Mouse (Mus musculus) adrenal gland, postnatal 36 days (tissue): ENCODE results near the gene Arpc2. TPM values are rescaled to one million over a fixed set of nuclear protein-coding genes. Genes with fewer than 3 reads are reported as not detected.

ENCODE experiments used
- DNase-seq, 2 experiments: peaks; one replicate each; pipeline ENCODE4 v3.0.0; 2021; ENCODE audit warnings: mixed read lengths in 1 of 2
- total RNA-seq, 2 experiments: library from RNA; stranded (reverse); gene quantifications; 2 replicates each; pipeline ENCODE4 v1.2.3; 2021

Gene Arpc2
- total RNA-seq, 2 experiments from 2014 or later: 181 to 203 TPM

DNA sequence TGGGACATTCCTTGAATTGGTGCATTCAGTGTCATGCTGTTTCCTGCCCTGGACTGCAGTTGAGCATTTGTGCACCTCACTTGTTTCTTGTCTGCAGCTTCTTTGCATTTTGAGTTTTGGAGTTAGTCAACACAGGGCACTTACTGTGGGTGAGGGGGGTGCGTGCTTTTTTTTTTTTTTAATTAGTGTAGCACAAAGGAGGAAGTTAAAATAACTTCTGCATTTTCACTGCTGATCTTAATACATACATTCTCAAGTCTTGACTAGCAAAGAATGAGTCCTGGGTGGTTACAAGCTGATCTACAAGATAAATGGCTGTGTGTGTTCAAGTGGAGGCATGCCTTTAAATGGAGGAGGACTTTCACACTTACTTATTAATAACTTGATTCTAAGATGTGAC is 2.3 kb downstream of the Arpc2 start:
- DNase-seq: no peak

DNA sequence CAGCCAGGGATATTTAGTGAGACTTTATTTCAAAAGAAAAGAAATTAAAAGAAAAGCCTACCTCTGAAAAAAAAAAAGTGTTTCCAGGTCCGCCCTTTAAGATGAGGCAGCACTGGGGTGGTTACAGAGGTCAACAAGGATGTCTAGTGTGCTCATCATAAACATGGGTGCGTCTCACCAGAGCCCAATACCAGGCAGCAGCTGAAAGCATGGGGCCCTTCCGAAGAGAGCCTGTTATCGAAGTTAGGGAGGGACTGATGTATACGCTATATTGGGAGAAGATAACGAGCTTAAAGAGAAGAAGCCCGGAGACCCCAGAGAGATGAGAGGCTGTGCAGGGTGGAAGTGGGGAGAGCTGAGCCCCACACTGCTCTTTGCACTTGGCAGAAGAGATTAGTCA is 3.3 kb downstream of the Arpc2 start:
- no peak for DNase-seq

DNA sequence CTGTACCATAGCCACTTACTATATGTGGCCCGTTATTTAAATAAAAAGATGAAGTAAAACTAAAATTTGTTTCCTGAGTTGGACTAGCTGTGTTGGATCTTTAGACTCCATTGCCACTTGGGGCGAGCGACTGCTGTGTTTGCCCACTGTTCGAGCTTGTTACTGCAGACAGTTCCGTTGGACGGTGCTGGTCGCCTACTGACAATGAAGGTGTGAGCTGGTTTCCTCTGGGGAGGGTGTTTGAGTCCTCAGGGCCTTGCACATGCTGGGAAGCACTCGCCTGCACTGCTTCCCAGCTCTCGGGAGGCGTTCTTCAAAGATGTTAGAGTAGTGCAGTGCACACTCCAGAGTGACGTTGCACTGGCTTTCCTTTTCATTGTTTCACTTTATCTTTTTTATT is 3.7 kb downstream of the Arpc2 start:
- DNase-seq: peak in 1 of 2 experiments; percentile 16

DNA sequence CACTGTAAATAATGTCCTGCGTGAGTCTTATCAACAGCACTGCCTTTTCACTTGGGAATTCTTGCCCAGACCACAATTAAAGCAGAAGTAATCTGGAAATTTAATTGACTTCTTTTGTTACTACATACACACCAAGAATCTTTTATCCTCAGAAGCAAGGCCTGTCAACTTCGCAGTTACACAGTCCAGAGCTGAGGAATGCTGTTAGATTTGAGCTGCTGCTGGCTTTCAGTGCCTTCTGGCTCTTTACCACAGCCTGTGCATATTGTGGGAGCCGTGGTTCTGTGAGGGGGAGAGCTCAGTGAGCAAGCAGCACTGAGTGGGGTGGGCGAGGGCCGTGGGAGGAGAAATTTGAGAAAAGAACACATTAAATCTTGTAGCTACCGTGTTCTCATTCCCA is 4.4 kb downstream of the Arpc2 start:
- DNase-seq: no peak

DNA sequence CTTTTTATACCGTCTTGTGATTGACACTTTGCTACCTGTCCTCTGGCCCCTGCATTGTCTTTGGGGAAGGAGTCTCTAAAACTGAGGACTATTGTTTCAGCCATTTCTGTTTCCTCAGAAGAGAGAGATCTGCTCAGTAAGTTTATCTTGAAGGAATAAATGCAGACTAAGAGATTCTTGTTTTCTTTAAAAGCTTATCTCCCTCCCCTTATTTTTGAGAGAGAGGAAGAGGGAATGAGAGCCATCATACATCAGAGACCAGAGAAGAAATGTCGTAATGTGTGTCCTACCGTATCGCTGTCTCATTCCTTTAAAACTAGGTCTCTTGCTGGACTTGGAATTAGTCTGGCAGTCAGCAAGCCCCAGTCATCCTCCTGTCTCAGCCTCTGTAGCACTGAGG is 4.9 kb downstream of the Arpc2 start:
- DNase-seq: no peak

DNA sequence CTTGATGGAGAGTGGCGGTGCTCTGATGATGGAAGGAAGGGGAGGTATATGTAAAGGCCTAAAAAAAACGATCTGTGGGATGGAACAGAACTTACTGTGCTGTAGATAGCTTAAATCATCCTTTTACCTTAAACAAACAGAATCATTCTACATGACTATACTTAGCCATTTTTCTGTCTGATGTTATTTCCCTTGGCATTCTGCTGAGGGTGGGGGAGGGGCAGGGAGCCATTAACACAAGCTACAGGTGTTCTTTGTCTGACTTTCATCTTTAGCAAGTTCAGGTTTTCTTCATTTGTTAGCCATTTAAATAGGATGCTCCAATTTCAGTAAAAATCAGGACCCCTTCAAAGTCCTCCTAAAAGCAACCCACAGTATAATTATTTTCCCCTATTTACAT is 9.6 kb downstream of the Arpc2 start:
- no peak for DNase-seq

DNA sequence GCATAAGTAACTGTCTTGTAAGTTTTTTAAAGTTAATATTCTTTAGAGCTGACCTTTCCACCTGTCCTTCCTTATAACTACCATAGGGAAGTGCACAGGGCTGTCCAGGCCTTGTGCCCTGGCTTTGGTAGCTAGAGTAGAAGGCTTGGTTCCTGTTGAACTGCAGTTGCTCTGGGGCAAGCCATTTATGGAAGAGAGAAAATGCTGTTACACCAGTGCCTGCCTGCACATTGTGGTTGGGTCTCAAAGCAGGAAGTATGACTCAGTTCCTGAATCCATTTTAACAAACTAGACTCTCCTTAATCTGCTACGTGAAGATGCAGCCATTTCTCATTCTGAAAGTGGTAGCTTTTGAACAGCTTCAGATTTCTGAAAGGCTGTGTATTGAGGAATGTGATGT is 12.9 kb downstream of the Arpc2 start:
- peak; percentile 13 to 29 for DNase-seq

DNA sequence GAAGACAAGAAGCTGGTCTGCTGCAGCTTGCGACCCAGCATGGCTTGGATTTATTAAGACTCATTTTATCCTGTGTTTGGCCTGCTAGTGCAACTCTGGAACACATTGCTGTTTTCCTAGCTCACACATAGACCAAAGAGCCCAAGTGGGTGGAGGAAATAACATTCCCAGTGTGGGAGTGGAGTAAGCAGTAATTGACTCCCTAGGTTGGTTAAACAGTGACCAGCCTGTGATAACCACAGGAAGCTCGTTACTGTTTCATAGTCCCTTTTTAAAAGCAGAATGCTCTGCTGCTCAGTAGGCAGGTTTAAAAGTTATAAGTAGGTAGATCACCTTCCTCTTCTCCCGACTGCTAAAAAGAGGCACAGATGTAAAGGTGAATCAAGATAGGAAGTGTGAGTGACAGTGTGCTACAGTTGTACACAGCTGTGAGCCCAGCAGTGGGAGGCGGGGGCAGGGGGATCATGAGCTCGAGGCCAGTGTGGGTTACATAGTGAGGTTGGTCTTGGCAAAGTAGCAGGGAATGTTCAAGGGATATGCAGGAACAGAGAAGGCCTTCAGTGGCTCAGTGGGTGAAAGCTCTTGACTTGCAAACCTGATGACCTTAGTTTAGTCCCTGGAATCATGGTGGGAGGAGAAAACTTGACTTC is 13.6 kb downstream of the Arpc2 start:
- DNase-seq: no peak

DNA sequence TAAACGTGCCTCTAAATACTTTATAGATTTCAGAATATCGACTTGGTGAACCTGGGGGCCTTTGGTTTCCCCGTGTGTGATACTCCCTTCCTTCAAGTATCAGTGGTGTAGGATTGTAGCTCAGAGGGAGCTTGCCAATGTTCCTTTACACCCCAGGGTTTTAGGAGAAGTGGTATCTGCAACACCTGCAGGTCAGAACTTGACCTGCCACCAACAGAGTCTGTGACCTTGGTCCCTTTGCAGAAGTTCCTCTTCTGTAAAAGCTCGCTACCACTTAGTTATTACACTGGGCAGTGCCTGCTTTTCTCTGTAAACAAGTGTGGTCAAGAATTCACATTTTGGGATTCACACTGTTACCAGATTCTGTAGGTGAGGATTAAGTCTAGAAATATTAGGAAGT is 14.2 kb downstream of the Arpc2 start:
- no peak for DNase-seq

DNA sequence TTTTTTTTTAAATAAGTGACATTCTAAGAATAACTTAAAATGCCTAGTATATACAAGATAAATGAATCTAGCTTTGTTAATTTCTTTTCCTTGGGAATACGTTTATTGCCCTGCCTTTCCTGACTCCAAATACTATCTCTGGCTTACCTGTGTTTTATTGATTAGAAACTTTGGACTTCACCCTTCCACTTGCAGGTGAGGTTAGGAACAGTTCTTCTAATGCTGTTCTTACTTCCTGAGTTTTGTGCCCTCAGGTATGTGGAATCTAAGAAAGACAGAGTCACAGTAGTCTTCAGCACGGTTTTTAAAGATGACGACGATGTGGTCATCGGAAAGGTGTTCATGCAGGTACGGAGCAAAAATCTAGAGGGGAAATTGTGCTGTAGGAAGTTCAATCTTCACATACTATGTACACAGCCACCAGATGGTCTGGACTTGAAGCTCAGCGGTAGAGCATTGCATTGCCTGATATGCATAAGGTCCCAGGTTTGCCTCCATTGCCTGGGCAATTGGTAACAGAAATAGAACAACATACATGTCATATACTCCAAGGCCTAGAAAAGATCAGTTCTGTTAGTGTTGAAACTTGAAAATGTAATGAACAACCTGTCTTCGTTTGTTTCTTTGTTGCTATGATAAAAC is 19.9 kb downstream of the Arpc2 start:
- DNase-seq: no peak

DNA sequence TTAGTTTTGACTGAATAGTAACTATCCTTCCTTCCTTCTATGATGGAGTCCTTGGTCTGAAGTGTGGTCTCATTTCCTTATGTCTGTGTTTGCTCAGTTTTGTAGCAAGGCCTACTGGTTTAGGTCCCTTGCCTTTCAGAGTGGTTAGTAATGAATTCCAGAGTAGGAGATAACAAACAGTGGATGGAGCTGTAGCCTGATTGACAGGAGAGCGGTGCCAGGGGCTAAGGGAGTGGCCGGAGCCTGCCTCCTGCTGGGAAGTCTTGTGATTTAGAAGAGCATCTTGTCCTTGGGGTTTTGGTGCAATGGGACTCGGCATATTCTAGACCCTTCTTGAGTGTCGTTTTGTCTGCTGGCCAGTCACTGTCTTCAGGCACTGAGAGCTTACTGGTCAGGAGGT is 20.9 kb downstream of the Arpc2 start:
- DNase-seq: no peak

DNA sequence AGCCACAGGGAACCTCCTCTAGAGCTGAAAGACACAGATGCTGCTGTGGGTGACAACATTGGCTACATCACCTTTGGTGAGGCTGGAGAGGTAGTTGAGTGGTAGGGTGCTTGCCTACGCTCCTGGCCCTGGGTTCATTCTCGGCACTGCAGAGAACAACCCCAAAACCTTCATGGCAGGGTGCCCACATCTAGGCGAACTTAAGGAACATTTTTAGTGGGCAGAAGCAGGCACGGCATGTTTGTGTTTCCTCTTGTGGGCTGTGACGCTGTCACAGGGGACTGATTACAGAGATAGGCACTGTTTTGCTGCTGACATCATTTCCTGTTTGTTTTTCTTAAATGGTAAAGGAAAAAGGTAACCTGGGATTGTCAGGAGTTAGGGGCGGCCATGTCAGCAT is 26.6 kb downstream of the Arpc2 start:
- no peak for DNase-seq

DNA sequence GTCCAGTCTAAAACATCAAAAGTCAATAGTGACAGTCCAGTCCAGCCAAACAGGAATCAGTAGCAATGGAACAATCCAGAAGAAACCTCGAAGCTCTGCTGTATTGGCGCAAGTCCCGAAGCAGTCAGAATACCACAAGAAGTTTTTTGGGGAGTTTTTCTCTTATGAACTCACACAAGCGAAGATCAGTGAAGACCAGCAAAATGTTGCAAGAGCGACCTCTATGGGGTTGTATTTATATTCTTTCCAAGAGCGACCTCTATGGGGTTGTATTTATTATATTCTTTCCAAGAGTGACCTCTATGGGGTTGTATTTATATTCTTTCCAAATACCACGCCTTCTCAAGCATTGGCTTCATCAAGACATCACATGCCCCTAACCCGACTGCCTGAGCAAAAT is 32.9 kb downstream of the Arpc2 start:
- DNase-seq: no peak

DNA sequence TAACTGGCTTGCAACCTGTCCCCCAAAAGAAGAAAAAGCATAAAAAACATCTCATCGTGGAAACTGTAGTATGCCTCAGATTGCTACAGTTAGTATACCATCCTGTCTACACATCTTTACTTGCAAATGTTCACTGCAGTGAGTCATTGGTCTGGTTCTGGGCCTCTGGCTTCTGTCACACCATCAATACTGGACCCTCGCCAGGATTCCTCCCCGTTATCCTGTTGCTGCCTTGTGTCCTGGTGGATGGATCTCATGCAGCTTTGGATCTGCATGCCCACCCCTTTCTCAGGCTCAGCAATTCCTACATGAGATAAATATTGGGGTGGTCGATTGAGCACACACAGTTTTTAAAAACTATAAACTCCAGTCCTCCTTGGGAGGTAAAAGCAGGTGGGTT is 35.8 kb downstream of the Arpc2 start:
- peak; percentile 33 to 44 for DNase-seq

DNA sequence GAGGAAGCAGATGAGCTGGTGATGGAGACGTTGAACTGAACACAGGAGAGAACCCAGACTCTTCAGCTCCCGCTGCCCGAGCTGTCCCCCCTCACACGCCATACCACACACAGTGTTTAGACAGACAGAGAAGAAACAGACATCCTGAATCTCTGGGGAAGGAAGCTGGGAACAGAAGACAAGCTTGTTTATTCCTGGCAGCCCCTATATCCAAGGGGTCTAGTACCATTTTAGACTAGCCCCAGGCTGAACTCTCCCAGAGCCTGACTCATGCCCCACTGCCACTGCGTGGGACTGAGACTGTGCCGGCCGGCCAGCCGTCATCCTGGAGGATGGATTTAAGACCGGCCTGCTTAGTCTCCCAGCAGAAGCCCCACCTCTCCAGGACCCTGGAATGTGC is 39.1 kb downstream of the Arpc2 start:
- DNase-seq: no peak

DNA sequence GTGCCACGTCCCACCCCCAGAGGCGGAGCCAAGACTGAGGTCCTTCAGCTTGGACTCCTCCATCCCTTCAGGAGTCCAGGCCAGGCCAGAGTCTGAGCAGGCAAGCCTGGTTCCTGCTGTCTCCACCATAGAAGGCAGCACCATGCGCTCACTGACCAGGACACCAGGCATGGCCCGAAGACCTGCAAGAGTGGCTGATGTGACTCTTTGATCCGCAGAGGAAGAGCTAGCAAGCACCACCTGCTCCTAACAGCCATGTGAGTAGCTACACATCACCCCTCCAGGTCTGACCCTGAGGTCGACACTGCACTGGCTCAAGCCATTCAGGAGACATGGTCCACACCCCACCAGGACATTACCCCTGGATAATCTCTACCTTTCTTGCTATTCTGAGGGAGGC is 41.2 kb downstream of the Arpc2 start:
- no peak for DNase-seq

DNA sequence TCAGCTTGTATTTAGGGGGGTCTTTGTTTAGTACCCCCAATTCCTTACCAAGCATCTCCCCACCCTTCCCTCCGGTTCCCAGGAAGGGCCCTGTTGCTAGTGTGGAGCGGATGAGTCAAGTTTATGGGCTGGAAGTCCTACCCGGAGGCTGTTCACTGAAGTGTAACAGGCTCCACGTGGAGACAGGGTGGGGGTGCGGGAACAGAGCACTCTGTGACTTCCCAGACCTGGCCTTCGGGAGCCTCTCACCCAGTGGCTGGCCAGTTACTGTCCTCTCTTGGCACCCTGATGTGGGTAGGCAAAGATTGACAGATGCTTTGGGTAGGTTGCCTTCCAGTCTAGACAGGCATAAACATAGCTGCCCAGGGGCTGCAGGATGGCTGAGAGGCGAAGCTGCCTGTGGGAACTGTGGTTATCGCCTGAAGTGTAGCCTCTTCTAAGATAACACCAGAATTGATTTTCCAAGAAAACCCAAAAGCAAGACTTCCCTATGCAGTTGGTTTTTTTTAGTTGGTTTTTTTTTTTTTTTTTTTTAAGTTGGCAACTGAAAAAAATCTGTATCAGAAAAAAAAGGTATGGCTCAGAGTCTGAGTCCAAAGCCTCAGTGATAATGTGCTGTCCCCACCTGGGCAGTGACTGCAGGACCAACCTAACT is 42.1 kb downstream of the Arpc2 start:
- DNase-seq: no peak

DNA sequence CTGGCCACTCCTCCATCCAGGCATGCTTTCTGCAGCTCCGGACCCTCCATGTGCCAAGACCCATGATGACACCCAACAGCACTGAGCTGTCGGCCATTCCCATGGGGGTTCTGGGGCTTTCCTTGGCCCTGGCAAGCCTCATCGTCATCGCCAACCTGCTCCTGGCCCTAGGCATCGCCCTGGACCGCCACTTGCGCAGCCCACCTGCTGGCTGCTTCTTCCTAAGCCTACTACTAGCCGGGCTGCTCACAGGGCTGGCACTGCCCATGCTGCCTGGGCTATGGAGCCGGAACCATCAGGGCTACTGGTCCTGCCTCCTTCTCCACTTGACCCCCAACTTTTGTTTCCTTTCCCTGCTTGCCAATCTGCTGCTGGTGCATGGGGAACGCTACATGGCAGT is 42.7 kb downstream of the Arpc2 start, which contains the start of gene Gpbar1:
Gpbar1 (plus strand) TSS at position 13 of the 400 bp plus-strand sequence.
- no peak for DNase-seq

DNA sequence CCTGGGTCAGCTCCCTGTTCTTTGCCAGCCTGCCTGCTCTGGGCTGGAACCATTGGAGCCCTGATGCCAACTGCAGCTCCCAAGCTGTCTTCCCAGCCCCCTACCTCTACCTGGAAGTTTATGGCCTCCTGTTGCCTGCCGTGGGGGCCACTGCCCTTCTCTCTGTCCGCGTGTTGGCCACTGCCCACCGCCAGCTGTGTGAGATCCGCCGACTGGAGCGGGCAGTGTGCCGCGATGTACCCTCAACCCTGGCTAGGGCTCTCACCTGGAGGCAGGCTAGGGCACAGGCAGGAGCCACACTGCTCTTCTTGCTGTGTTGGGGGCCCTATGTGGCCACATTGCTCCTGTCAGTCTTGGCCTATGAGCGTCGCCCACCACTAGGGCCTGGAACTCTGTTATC is 43.1 kb downstream of the Arpc2 start:
- no peak for DNase-seq

DNA sequence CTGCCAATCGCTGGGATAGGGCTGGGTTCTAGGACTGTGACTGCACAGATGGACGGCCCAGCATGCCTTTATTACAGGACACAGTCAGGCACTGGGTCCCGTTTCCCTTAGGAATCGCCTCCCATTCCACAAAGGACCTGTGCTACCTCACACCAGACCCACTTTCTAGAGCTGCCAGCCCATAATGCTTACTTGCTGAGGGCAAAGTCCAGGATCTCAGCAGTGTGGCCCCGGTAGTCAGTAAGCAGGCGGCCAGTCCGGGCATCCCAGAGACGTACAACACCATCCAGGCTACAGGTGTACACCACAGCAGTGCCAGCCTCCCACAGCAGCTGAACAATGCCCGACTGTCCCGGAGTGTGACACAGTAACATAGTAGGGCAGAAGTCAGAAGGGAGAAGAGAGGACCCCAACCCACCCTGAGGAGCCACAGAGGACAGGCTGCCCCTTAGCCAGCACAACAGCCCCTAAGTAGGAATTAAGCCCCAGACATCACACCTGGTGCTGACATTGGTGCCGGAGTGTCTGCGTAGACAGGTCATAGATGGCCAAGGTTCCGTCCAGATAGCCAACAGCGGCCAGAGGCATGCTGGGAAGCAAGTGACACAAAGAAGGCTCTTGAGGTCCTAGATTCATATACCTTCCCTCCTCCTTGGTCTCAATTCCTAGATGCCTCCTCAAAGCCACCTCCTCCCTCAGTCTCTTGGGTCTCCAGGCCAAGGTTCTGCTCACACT is 44.9 kb downstream of the Arpc2 start:
- DNase-seq: no peak

DNA sequence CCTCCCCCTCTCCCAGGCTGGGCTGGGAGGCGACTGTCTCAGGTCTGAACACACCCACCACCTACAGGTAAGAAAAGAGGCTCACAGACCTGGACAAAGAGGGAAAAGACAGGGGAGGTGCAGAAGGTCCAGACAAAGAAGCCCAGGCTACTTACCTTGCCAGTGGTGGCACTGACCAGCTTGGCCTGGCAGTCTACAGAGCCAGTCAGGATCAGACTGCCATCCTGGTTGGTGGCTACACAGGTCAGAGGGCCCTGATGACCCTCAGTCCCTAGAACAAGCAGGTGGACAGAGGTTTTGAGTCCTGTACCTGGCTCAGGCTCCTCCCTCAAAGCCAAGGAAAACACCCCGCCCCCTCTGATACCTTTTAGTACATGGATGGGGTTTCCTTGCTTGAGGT is 45.5 kb downstream of the Arpc2 start:
- no peak for DNase-seq

DNA sequence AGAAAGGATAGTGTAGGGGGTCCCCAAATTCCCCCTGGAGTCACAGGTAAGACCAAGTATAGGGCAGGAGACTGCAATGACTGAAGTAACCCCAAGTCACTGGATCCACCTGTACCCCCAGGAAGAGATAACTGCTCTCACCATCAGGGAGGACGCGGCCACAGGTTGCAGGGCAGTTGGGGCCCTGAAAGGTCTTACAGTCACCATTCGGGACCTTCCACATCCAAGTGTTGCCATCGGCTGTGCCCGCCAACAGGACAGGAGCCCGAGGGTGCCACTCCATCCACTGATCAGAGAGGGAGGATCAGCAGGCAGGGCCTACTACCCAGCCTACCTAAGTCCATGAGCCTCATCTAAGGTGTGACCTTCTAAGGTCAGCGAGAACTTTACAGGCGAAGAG is 46.0 kb downstream of the Arpc2 start:
- no peak for DNase-seq
